Mouse (Mus musculus) heart, embryonic 14.5 days (tissue): ENCODE data around the gene Sik3. TPM values are rescaled to one million over a fixed set of nuclear protein-coding genes. Genes with fewer than 3 reads are reported as not detected.
A peak's percentile ranks its signal among the peaks of the same experiment; 100 is the strongest.

Experiments
- ATAC-seq: fragments of 200-750 bp; cut with Nextera tagmentation; 2 replicates; pipeline ENCODE4 v1.8.0; 2017; ENCODE audit warnings: low read depth, moderate TSS enrichment; ENCODE audit not compliant: insufficient number of reproducible peaks, insufficient read depth, low FRiP score
- H3K27ac ChIP-seq, 2 experiments: fragments of 200-500 bp in 1 of 2; fragments of 300-500 bp in 1 of 2; sonication (generic) in 1 of 2; replicated peaks in 1 of 2; 2 replicates each; pipeline ENCODE4 v1.5.1; 2012 to 2014; ENCODE audit warnings: low read depth in 2 of 2, low read length in 2 of 2, control low read depth in 1 of 2, mild to moderate bottlenecking in 1 of 2, mixed read lengths in 1 of 2; ENCODE audit not compliant: control insufficient read depth in 1 of 2, insufficient read depth in 1 of 2
- H3K27me3 ChIP-seq: fragments of 300-500 bp; sonication (generic); 2 replicates; pipeline ENCODE4 v1.6.1; 2014; ENCODE audit warnings: mild to moderate bottlenecking, low read length, control low read depth; ENCODE audit not compliant: control insufficient read depth, insufficient read depth
- H3K36me3 ChIP-seq: fragments of 300-500 bp; sonication (generic); 2 replicates; pipeline ENCODE4 v1.6.1; 2014; ENCODE audit warnings: mild to moderate bottlenecking, control low read depth, low read length, mixed read lengths; ENCODE audit not compliant: control insufficient read depth, insufficient read depth
- H3K4me1 ChIP-seq, 2 experiments: fragments of 200-500 bp in 1 of 2; fragments of 300-500 bp in 1 of 2; sonication (generic) in 1 of 2; 2 replicates each; pipeline ENCODE4 v1.6.1; 2012 to 2014; ENCODE audit warnings: low read length in 2 of 2, control low read depth in 1 of 2, mixed read lengths in 1 of 2; ENCODE audit not compliant: control insufficient read depth in 2 of 2, insufficient read depth in 2 of 2
- H3K4me2 ChIP-seq: fragments of 300-500 bp; sonication (generic); 2 replicates; pipeline ENCODE4 v1.6.1; 2014; ENCODE audit warnings: mild to moderate bottlenecking, low read length
- H3K4me3 ChIP-seq, 2 experiments: fragments of 200-500 bp in 1 of 2; fragments of 300-500 bp in 1 of 2; sonication (generic) in 1 of 2; 2 replicates each; pipeline ENCODE4 v1.5.1; 2012 to 2014; ENCODE audit warnings: low read length in 2 of 2, mild to moderate bottlenecking in 2 of 2, control low read depth in 1 of 2, low read depth in 1 of 2, moderate library complexity in 1 of 2; ENCODE audit not compliant: control insufficient read depth in 1 of 2, insufficient read depth in 1 of 2
- H3K9ac ChIP-seq: fragments of 300-500 bp; sonication (generic); 2 replicates; pipeline ENCODE4 v1.6.1; 2014; ENCODE audit warnings: mild to moderate bottlenecking, low read length
- H3K9me3 ChIP-seq: fragments of 300-500 bp; sonication (generic); 2 replicates; pipeline ENCODE4 v1.6.1; 2016; ENCODE audit warnings: low read length, control low read depth; ENCODE audit not compliant: control insufficient read depth
- WGBS: fragments of 180-500 bp; shearing (Covaris S2); extraction: QIAGEN DNeasy Blood & Tissue Kit; methylation state at CpG from one replicate; pipeline ENCODE4 v1.1.7; 2014; 5-methylcytosine and 5-hydroxymethylcytosine counted together
- polyA plus RNA-seq: library from polyadenylated mRNA; unstranded; fragments of >200 nt; fragmentation: Nextera tagmentation; extraction: Ambion mirVana; gene quantifications from 2 replicates; pipeline ENCODE4 v1.2.1, GENCODE M21; 2014

The Sik3 gene
- 13.1 and 14.1 TPM in 2 replicates for polyA plus RNA-seq

GRCm38 (mm10) chr9:46012091-46013008 is at the start of gene Sik3, which contains the start of gene Pafah1b2:
Gene Sik3 (plus strand): TSS chr9:46012820.
Gene Pafah1b2 (minus strand): TSS chr9:46012690.
- Histone ChIP-seq H3K4me3 (peak within 1 kb of the TSS; percentile 91 to 95), H3K4me1 (peaks cover 24 to 41% of the 10 kb centered on the region in 2 experiments), H3K27ac (peak within 1 kb of the TSS; percentile 70 to 95), H3K27me3 (no peaks in the 10 kb centered on the region), H3K4me2 (peak within 1 kb of the TSS; percentile 78), H3K9me3 (no peaks in the 10 kb centered on the region), H3K36me3 (no peaks in the 10 kb centered on the region), H3K9ac (peak within 1 kb of the TSS; percentile 98)
- 3% methylated on average over 60 of the region's 78 CpGs for WGBS
- ATAC-seq: peak; percentile 88

- no peak overlapping the region for H3K4me2 ChIP-seq
- no peak overlapping the region for H3K4me3 ChIP-seq
- no peak overlapping the region for H3K9ac ChIP-seq
- peaks cover 77% of the 10 kb centered on the region for H3K36me3 ChIP-seq
- H3K27me3 ChIP-seq: no peaks in the 10 kb centered on the region
- H3K27ac ChIP-seq: peak overlapping the region in 1 of 2 experiments; percentile 24; a peak in 1 of 4 replicates
- WGBS: 71% methylated on average over 6 of the region's 6 CpGs
- peaks cover 0 to 13% of the 10 kb centered on the region in 2 experiments; a peak in 3 of 4 replicates for H3K4me1 ChIP-seq
- H3K9me3 ChIP-seq: no peaks in the 10 kb centered on the region
- no peak for ATAC-seq
Measured at GRCm38 (mm10) chr9:45963577-45963976, 49.0 kb upstream of the Sik3 start.

GRCm38 (mm10) chr9:45976884-45977283 is 35.7 kb upstream of the Sik3 start:
- H3K9ac ChIP-seq: no peak overlapping the region
- H3K4me2 ChIP-seq: no peak overlapping the region
- WGBS: 88% methylated on average over 2 of the region's 2 CpGs
- no peak overlapping the region for H3K4me3 ChIP-seq
- no peaks in the 10 kb centered on the region for H3K9me3 ChIP-seq
- peaks cover 65% of the 10 kb centered on the region for H3K36me3 ChIP-seq
- no peaks in the 10 kb centered on the region for H3K27me3 ChIP-seq
- H3K4me1 ChIP-seq: peaks cover 0 to 5% of the 10 kb centered on the region in 2 experiments; a peak in 2 of 4 replicates
- ATAC-seq: no peak
- no peak overlapping the region for H3K27ac ChIP-seq

- Histone ChIP-seq H3K9ac (no peak overlapping the region), H3K4me1 (peaks cover 9 to 18% of the 10 kb centered on the region in 2 experiments), H3K27ac (no peak overlapping the region), H3K9me3 (no peaks in the 10 kb centered on the region), H3K4me2 (no peak overlapping the region), H3K27me3 (no peaks in the 10 kb centered on the region), H3K36me3 (peaks cover 36% of the 10 kb centered on the region), H3K4me3 (no peak overlapping the region)
- 89% methylated on average over 2 of the region's 2 CpGs for WGBS
- no peak for ATAC-seq
Measured at GRCm38 (mm10) chr9:45979778-45980177, 32.8 kb upstream of the Sik3 start.

- no peak overlapping the region for H3K9ac ChIP-seq
- H3K36me3 ChIP-seq: peaks cover 28% of the 10 kb centered on the region
- H3K9me3 ChIP-seq: no peaks in the 10 kb centered on the region
- 87% methylated on average over 1 of the region's 1 CpGs for WGBS
- no peak overlapping the region for H3K4me2 ChIP-seq
- H3K4me3 ChIP-seq: no peak overlapping the region
- no peak overlapping the region for H3K27ac ChIP-seq
- no peak for ATAC-seq
- no peaks in the 10 kb centered on the region for H3K27me3 ChIP-seq
- peaks cover 9 to 20% of the 10 kb centered on the region in 2 experiments for H3K4me1 ChIP-seq
Measured at GRCm38 (mm10) chr9:45980611-45981010, 32.0 kb upstream of the Sik3 start.

DNA sequence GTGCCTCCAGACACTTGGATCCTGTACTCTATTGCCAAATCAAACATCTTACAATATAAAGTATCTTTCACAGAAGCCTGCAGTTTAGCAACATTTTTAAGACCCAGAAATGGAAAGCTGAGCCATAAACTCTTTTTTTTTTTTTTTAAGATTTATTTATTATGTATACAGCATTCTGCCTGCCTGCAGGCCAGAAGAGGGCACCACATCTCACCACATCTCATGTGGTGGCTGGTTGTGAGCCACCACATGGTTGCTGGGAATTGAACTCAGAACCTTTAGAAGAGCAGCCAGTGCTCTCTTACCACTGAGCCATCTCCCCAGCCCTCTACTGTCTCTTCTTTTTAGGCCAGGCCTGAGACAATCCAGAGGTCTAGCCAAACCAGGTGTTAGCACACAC is 31.3 kb upstream of the Sik3 start:
- H3K4me2 ChIP-seq: no peak overlapping the region
- H3K27me3 ChIP-seq: no peaks in the 10 kb centered on the region
- no peak overlapping the region for H3K4me3 ChIP-seq
- H3K9ac ChIP-seq: no peak overlapping the region
- no peak for ATAC-seq
- H3K9me3 ChIP-seq: no peaks in the 10 kb centered on the region
- H3K36me3 ChIP-seq: peaks cover 22% of the 10 kb centered on the region; the same call in 1 of the 2 replicates
- H3K27ac ChIP-seq: no peak overlapping the region
- peaks cover 9 to 20% of the 10 kb centered on the region in 2 experiments for H3K4me1 ChIP-seq

DNA sequence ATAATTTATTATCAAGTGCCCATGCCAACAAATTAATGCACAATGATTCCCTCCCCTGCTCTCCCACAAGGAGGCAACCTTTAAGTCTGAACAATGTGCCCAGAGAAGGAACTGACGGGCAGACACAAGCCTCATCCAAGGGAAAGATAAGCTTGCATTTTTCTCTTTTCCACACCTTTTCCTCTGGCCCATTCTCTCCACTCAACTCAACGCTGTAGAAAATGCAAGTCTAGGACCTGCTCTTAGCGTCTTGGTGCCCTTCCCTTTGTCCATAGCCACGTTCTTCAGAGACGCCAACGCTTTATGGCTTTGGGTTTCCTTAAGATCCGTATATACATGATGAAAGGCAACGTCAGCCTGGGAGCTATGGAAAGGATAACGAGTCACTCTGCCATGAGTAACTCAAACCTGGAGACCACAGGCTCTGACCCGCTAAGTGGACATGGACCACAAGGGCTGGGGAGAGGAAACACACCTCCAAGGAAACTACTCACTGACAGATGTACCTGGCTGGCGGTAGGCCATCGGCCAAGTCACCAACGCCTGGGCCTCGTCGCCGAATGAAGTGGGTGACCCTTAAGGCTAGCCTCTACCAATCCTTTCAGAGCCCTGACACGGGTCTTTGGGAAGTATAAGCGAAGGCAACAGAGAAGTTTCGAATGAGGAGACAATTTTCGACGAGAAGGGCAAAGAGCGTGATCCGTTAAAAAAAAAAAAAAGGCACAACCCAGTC is 28.8 kb upstream of the Sik3 start:
- Histone ChIP-seq H3K4me2 (peak overlapping the region; percentile 80), H3K4me3 (peak overlapping the region; percentile 63 to 92), H3K4me1 (peaks cover 9 to 20% of the 10 kb centered on the region in 2 experiments), H3K36me3 (peaks cover 6% of the 10 kb centered on the region; the same call in 1 of the 2 replicates), H3K27ac (peak overlapping the region; percentile 89 to 95), H3K27me3 (no peaks in the 10 kb centered on the region), H3K9me3 (no peaks in the 10 kb centered on the region), H3K9ac (peak overlapping the region; percentile 96)
- no peak for ATAC-seq
- WGBS: 1% methylated on average over 23 of the region's 23 CpGs
